Mouse (Mus musculus): Measurements from ENCODE around the gene Qpct.

DNA sequence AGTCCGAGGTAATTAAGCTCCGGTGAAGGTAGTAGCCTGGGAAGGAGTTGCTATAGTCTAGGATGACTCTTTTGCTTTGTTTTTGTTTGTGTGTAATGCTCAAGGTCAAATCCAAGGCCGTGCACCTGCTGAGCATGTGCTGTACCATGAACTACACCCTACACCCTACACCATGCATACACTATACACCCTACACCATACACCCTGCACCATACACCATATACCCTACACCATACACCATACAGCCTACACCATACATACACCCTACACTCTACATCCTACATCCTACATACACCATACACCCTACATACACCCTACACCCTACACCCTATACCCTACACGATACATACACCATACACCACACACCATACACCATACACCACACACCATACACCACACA is 18.9 kb upstream of the Qpct start:
- TF ChIP-seq CTCF (IDR thresholded peaks at IDR 0.05; ENCODE audit: insufficient read depth, low read depth, low read length) (no peak), POLR2A (IDR thresholded peaks at IDR 0.05; ENCODE audit: insufficient read depth, low read depth, low read length) (no peak)
